Mouse (Mus musculus): ENCODE results near the gene Nckap1.

GRCm38 (mm10) chr2:80616854-80617737 is 35.9 kb upstream of the Nckap1 start, which contains the start of the genes Dusp19 and Nup35:
- no peak for TF ChIP-seq CTCF (IDR thresholded peaks at IDR 0.05; ENCODE audit: low read depth, low read length)
- TF ChIP-seq POLR2A (IDR thresholded peaks at IDR 0.05; ENCODE audit: borderline replicate concordance, low read depth, low read length) = no peak

Measured in bone marrow macrophage, adult 2 months (primary cell).